Mouse (Mus musculus) megakaryocyte, embryonic 14.5 days (primary cell): ENCODE measurements at regions not wholly inside any gene's neighbourhood (a gene's known extent, or its start where the extent isn't known, plus 50 kb on each side); places are given as distances from the start of the nearest gene placed in this dataset.

Experiments
- FLI1 ChIP-seq: IDR thresholded peaks from 2 replicates; pipeline ENCODE4 v1.6.1; 2012; ENCODE audit warnings: low read length, inconsistent platforms, mixed read lengths
- GATA1 ChIP-seq: IDR thresholded peaks from 3 replicates; pipeline ENCODE4 v1.6.1; 2012; ENCODE audit warnings: mixed read lengths, low read length, inconsistent platforms, borderline replicate concordance

DNA sequence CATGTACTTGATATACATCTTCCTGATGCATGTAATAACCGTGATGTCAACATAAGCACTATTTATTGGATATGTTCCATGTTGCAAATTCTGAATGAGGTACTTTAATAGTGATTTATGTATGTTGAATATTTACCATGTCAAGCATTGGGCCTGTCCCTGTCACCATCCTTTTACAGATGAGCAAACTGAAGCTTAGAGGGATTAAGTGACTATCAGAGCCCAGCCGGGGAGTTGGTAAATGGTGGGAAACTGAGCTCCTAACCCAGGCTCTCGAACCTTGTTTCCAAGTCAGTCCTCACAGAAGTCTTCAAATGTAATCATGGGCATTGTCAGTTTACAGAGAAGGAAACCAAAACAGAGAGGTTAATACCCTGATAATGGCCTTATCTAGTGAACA, 102.6 kb upstream of the Kcnab1 start:
- TF ChIP-seq FLI1 (no peak), GATA1 (no peak)
